Mouse (Mus musculus): ENCODE measurements around the gene Fam81a. TPM values are rescaled to one million over a fixed set of nuclear protein-coding genes. Genes with fewer than 3 reads are reported as not detected.

Fam81a gene
- polyA plus RNA-seq, 1 experiment from 2014 or later, result 14.9 TPM

Other genes starting within 250 kb of the Fam81a start
- 111 and 116 TPM in 2 replicates for gene Bnip2, start 153.1 kb downstream of the Fam81a start, polyA plus RNA-seq (2015; fragmentation: Nextera tagmentation; extraction: Ambion mirVana)
- 174 and 181 TPM in 2 replicates for gene Gtf2a2, start 130.0 kb downstream of the Fam81a start, polyA plus RNA-seq (2015; fragmentation: Nextera tagmentation; extraction: Ambion mirVana)
- 1.5 and 1.7 TPM in 2 replicates for gene Gcnt3, start 104.5 kb downstream of the Fam81a start, polyA plus RNA-seq (2015; fragmentation: Nextera tagmentation; extraction: Ambion mirVana)
- gene Myo1e, start 64.8 kb upstream of the Fam81a start, polyA plus RNA-seq (2015; fragmentation: Nextera tagmentation; extraction: Ambion mirVana), result 26.4 and 27.8 TPM in 2 replicates